Mouse (Mus musculus): Measurements from ENCODE around the gene Polr3gl.
A peak's percentile ranks its signal among the peaks of the same experiment; 100 is the strongest.
"Not testable (repeated sequence)": the region's sequence is repeated elsewhere in the genome, so short reads cannot be mapped to it uniquely, and the experiment has no call there.

The Polr3gl gene

DNA sequence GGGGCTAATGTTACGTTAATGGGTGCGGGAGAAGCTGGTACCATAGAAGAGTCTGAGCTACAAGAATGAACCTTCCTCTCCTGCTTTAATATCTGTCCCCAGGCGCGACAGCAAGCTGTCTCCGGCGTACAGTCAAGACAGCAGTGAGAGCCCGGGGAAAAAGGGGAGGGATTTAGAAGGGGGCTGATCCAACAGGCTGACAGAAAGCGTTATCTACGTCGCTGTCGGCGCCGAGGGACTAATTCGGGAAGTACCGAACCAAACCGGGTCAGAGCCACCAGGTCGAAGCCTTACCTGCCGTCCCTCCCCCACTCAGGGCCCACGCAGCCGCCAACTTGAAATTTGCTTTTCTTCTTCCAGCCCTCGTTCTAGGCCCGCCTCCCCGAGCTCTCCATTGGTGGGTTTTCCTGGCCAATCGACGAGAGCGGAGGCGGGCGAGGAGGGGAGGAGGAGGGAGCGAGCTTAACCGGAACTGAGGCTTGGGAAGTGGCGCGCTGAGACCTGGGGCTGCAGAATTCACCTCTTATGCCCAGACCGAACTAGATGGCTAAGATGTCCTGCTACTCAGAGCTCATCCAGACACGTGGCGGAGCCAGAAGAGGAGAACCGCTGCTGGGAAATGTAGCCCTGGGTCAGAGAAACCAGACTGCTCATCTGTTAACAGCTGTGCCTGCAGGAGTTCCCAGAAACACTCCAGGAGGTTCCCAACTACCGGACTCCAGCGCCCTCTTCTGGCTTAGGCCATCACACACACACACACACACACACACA is at the start of gene Polr3gl:
Gene Polr3gl (minus strand): TSS at position 392 of the 771 bp plus-strand sequence.
- DNase-seq (ENCODE audit: low spot score) = peak; percentile 94

- peak; percentile 65 for DNase-seq (ENCODE audit: low spot score)
Measured at GRCm38 (mm10) chr3:96639219-96639618, 45.2 kb upstream of the Polr3gl start.

- DNase-seq (ENCODE audit: low spot score) = no peak
Measured at GRCm38 (mm10) chr3:96636448-96636847, 42.5 kb upstream of the Polr3gl start.

DNA sequence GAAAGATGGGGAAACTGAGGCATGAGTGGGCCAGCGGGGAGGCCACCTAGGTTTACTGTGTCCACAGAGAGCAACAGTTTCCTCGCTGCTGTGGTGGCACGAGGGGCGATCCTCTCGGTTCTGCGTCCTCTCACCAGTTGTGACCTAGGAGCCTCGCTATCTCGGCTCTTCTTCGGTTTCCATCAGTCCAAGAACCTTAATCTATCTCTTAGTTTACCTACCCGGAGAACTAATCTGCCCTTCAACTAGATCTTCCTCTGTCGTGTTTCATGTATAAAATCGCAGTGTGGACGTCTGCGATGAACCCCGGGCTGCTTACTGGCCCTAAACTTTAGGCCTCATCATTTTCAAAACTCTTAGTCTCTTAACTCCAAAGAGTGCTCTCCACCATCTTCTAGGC is 41.9 kb upstream of the Polr3gl start:
- DNase-seq (ENCODE audit: low spot score) = no peak

- DNase-seq (ENCODE audit: low spot score) = peak; percentile 86
Measured at GRCm38 (mm10) chr3:96634928-96635879, 41.2 kb upstream of the Polr3gl start, which contains the start of the genes Pex11b and Gm42957. Pex11b (plus strand) TSS chr3:96635376. Gm42957 (plus strand) TSS chr3:96635474.

DNA sequence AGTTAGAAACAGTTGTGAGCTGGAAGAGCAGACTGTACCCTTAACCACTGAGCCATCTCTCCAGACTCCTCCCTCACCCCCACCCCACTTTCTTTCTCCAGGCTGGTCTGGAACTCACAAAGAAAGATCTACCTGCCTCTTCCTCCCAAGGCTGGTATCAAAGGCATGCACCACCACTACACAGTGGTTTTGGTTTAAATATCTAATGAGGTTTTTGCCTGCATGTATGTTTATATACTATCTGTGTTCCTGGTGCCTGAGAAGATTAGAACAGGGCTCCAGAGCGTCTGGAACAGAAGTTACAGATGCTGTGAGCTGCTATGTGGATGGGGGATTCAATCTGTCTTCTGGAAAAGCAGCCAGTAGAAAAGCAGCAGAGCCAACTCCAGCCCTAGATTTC is 40.0 kb upstream of the Polr3gl start:
- DNase-seq (ENCODE audit: low spot score) = no peak

DNA sequence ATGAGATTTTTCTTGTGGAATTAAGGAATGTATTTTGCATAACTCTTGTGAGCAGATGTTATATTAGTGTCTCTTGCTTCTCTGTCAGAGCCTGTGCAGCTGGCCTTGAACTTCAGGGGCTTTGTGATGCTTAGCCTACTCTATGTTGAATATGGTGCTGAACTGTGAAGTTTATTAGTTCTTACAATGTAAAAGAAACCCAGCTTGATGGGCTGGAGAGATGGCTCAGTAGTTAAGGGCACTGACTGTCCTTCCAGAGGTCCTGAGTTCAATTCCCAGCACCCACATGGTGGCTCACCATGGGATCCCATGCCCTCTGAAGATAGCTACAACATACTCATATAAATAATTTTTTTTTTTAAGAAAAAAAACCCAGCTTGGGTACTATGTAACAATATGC is 38.1 kb upstream of the Polr3gl start:
- no peak for DNase-seq (ENCODE audit: low spot score)

DNA sequence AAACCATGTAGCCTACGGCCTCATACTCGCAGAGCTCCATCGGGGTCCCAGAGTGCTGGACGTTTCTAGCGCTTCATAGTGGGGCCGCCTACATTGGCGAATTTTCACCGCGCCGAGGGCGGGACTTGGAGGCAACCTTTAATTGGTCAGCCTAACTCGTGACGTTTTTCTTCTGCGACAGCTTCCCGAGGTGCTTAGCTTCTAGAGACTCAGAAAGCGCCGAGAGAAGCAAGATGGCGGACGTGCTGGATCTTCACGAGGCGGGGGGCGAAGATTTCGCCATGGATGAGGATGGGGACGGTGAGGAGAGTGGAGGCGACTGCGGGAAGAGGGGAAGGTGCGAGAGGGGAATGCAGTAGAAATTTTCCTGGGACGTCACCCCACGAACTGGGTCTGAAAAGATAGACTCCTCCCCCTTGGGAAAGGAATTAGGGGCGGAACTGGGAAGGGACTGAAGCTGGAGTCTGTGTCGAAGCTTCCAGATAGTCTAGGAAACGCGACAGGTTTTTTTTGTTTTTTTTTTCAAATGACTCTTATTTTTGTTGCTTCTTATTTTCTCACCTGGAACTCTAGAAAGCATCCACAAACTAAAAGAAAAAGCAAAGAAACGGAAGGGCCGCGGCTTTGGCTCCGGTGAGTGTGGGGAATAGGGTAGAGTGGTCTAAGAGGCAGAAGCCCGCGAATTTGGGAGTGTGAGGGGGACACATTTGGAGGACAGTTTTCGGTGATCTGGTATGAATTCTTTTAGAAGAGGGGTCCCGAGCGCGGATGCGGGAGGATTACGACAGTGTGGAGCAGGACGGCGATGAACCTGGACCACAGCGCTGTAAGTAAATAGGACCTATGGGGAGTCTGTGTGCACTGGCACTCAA is 36.0 kb upstream of the Polr3gl start, which contains the start of gene Rbm8a:
Gene Rbm8a (plus strand): TSS at position 205 of the 872 bp plus-strand sequence.
- DNase-seq (ENCODE audit: low spot score) = peak; percentile 97

- no peak for DNase-seq (ENCODE audit: low spot score)
Measured at GRCm38 (mm10) chr3:96623201-96623600, 29.2 kb upstream of the Polr3gl start.

DNA sequence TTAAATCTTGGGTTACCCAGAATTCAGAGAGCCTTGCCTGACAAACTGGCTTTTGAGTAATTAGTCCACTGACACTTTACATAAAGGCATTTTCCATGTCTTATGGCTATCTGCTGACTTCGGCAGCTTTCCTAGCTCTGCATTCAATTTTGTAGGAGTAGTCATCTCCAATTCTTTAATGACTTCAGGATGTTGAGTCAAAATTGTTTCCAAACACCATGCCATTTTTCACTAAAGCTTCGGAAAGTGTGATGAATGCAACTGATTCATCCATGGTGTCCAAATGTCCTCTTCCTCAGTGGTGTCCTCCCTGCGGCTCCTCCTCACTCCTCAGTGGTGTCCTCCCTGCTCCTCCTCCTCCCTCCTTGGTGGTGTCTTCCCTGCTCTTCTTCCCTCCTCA is 24.0 kb upstream of the Polr3gl start:
- no peak for DNase-seq (ENCODE audit: low spot score)

DNA sequence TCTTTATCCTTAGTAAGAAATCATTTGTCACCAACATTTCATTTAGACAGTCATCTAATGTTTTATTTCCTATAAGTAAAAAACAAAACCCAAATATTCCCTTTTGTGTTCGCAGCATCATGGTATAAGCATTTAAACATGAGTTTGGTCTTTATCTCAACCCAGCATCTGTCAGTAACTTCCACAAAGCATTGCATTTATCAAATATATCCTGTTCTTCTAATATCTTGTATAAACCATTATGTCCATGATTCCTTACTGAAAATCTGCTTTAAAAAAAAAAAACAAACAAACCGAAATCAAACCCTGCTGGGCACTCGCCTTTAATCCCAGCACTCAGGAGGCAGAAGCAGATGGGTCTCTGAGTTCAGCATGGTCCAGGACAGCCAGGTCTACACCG is 12.6 kb upstream of the Polr3gl start:
- DNase-seq (ENCODE audit: low spot score) = no peak

- not testable (repeated sequence) for DNase-seq (ENCODE audit: low spot score)
Measured at GRCm38 (mm10) chr3:96606007-96606406, 12.0 kb upstream of the Polr3gl start.

DNA sequence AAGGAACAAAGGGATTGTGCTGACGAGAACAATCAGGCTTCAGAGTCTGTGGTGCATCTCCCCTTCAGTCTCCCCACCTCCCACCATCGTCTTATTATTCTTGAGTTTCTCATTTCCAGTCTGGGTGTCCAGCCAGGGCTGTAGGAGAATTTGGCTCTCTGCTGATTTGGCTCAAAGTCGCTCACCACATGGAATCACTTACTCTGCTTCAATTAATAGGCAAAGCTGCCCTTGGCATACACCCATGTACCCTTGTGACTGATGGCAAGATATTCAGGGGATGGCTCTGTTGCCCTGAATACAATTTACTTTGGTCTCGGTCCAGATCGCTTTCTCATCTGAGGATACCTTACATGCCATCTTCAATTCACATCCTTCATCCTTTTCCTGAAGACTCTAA is 9.3 kb upstream of the Polr3gl start:
- peak; percentile 28 for DNase-seq (ENCODE audit: low spot score)

DNA sequence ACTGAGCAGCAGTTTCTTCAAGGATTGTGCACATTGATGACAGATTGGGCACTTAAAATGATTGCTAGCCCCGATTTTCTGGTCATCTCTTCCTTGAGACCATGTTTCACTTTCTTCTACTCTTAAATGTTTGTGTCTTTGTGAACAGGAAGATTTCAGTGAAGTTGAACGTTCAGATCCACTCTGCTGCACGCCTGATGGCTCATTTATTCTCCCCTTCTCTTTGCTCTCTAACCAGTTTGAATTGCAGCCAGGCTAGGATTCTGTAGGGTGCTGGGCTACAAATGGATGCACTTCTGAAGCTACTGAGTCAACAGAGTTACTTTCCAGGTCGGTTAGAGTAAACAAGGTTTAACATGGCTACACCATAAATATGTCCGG is 8.7 kb upstream of the Polr3gl start:
- no peak for DNase-seq (ENCODE audit: low spot score)

- no peak for DNase-seq (ENCODE audit: low spot score)
Measured at GRCm38 (mm10) chr3:96601941-96602703, 8.1 kb upstream of the Polr3gl start.

DNA sequence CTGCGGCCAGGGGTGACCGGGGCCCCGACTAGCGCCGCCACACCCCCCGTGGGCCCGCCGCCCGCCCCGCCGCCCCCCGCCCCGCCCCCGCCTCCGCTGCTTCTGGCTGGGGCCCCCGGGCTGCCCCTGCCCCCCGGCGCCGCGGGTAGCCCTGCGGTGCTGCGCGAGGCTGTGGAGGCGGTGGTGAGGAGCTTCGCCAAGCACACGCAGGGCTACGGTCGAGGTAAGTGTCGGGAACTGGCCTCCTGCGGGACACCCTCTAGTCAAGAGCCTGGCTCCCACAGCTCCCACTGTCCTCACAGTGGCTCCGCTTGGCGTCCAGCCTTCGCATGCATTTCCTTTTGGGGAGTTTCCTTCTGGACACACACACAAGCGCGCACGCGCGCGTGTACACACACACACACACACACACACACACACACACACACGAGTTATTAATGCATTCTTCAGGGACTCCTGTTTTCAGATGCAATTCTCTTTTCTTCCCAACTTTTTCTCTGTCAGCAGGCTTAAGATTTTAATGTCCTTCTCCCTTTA is 7.3 kb upstream of the Polr3gl start:
- DNase-seq (ENCODE audit: low spot score) = peak; percentile 62

GRCm38 (mm10) chr3:96600639-96601250 is 6.8 kb upstream of the Polr3gl start, which contains the start of gene Lix1l:
Lix1l (plus strand) TSS chr3:96601149.
- DNase-seq (ENCODE audit: low spot score) = peak; percentile 95

GRCm38 (mm10) chr3:96599411-96599810 is 5.4 kb upstream of the Polr3gl start:
- no peak for DNase-seq (ENCODE audit: low spot score)

GRCm38 (mm10) chr3:96599069-96599393 is 5.0 kb upstream of the Polr3gl start:
- DNase-seq (ENCODE audit: low spot score) = no peak
